Mouse (Mus musculus): ENCODE measurements around the gene Tnnt1.
"Not testable (repeated sequence)": the region's sequence is repeated elsewhere in the genome, so short reads cannot be mapped to it uniquely, and the experiment has no call there.

- not testable (repeated sequence) for TF ChIP-seq GATA1, TAL1 (IDR thresholded peaks at IDR 0.05; ENCODE audit: low read length)
Measured at GRCm38 (mm10) chr7:4524212-4524922, 8.2 kb upstream of the Tnnt1 start, which contains the start of gene Tnni3.
